Mouse (Mus musculus) bone marrow, adult 2 months (tissue): Measurements from ENCODE around the gene Tll2. TPM values are rescaled to one million over a fixed set of nuclear protein-coding genes. Genes with fewer than 3 reads are reported as not detected.
A peak's percentile ranks its signal among the peaks of the same experiment; 100 is the strongest.

ENCODE experiments used
- H3K27ac ChIP-seq: fragments of 200-500 bp; 2 replicates; pipeline ENCODE4 v1.5.1; 2012; ENCODE audit warnings: low read depth, mild to moderate bottlenecking, control low read depth, inconsistent platforms, low read length; ENCODE audit not compliant: control insufficient read depth, poor library complexity, insufficient read depth
- H3K4me1 ChIP-seq: fragments of 200-500 bp; 2 replicates; pipeline ENCODE4 v1.6.1; 2011; ENCODE audit warnings: low read length; ENCODE audit not compliant: control insufficient read depth, insufficient read depth
- H3K4me3 ChIP-seq: fragments of 200-500 bp; replicated peaks from 2 replicates; pipeline ENCODE3; 2011; ENCODE audit warnings: mild to moderate bottlenecking, low read depth, low read length, control low read depth; ENCODE audit not compliant: control insufficient read depth
- CTCF ChIP-seq: fragments of 200-500 bp; IDR thresholded peaks from 2 replicates; pipeline ENCODE4 v1.5.1; 2011; ENCODE audit warnings: low read length, control low read depth; ENCODE audit not compliant: control insufficient read depth, insufficient read depth
- POLR2A ChIP-seq: fragments of 200-500 bp; IDR thresholded peaks from 2 replicates; pipeline ENCODE4 v1.6.1; 2011; ENCODE audit warnings: low read depth, mild to moderate bottlenecking, control low read depth, low read length, borderline replicate concordance; ENCODE audit not compliant: control insufficient read depth
- WGBS: fragments of 180-500 bp; shearing (Covaris S2); methylation state at CpG from one replicate; pipeline ENCODE4 v1.1.7; 2018; 5-methylcytosine and 5-hydroxymethylcytosine counted together
- polyA plus RNA-seq: library from polyadenylated mRNA; stranded (reverse); fragments of >200 nt; gene quantifications from 2 replicates; pipeline ENCODE4 v1.2.4, GENCODE M21; 2011; ENCODE audit warnings: low replicate concordance; ENCODE audit not compliant: missing spikeins, insufficient read depth, insufficient read length

Tll2 gene
- polyA plus RNA-seq, 1 experiment: not detected

DNA sequence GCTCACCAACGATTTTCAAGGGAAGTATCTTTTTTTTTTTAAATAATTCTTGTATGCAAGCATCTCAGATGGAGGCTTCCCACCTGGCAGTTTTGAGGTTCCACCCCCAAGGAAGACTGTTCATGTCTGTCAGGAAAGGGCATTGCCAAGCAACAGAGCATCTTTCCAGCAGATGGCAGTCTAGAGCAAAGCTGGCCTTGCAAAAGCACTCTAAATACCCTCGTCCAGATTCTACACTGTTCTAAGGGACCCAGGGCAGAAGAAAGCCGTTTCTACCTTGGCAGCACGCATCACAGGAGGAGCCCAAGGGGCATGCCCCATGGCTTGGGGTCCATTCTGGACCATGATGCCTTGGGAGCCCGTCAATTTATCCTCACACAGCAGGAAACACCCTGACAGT, 116.8 kb downstream of the Tll2 start:
- no peak overlapping the region for H3K4me3 ChIP-seq
- peak; percentile 69 for TF ChIP-seq CTCF
- no peak for TF ChIP-seq POLR2A
- no peaks in the 10 kb centered on the region; the same call in 1 of the 2 replicates for H3K4me1 ChIP-seq
- 7% methylated on average over 5 of the region's 5 CpGs for WGBS
- no peak overlapping the region for H3K27ac ChIP-seq

DNA sequence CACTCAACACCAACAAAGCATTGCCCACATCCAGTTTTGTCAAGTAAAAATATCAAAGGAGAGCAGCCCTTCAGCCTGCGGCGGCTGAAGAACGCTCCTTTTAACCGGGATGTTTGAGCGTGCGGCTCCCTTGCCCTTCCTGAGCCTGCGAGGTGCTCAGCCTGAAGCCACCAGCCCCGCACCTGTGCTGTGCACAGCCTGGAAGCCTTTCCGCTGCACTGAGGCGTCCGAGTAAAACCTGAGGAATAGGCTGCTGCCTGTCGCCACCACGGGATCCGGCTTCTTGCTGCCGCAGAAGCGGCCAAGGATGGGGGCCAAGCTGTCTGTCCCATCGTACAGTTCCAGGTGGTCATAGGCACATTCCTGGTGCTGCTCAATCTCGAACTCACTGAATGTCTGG, 118.1 kb downstream of the Tll2 start:
- Histone ChIP-seq H3K4me1 (no peaks in the 10 kb centered on the region; the same call in 1 of the 2 replicates), H3K4me3 (no peak overlapping the region), H3K27ac (no peak overlapping the region)
- TF ChIP-seq POLR2A (no peak), CTCF (no peak)
- 33% methylated on average over 18 of the region's 18 CpGs for WGBS

DNA sequence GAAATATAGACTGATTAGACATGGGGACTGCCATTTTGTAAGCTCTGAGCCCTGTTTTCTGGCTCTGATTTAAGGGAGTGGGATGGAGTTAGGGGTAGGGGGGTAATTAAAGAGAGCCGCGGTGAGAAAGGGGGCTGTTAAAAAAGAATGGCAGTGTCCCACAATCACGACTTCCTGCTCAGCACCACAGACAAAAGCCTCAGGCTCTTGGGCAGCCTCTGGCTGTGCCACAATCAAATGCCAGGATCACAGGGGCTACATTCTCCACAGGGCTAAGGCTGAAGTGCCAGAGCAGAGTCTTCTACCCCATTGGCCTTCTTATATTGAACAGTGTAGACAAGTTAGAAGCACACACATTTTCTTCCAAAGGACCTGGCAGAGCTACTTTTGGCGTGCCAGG, 118.7 kb downstream of the Tll2 start:
- H3K4me3 ChIP-seq: no peak overlapping the region
- no peaks in the 10 kb centered on the region; the same call in 1 of the 2 replicates for H3K4me1 ChIP-seq
- H3K27ac ChIP-seq: no peak overlapping the region
- WGBS: 21% methylated on average over 4 of the region's 4 CpGs
- TF ChIP-seq POLR2A: no peak
- TF ChIP-seq CTCF: no peak

DNA sequence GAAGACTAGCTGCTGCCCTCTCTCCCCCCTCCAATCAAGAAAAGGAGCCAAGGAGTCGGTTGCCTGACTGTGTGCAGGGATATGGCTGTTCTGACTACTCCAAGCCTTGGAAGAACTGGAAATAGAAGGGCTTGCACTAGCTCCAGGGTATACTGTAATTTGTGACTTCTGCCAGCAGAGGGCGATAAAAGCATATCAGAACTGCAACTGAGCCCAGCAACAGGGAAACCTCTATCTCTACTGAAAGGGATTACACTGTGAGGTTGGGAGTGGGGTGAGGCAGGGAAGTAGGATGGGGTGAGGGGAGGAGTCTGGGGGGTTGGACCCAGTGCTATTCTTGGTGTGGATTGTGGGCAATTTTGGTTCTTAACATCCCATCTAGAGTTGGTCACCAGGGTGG, 119.9 kb downstream of the Tll2 start:
- 0% methylated on average over 2 of the region's 2 CpGs for WGBS
- no peaks in the 10 kb centered on the region; the same call in 1 of the 2 replicates for H3K4me1 ChIP-seq
- H3K27ac ChIP-seq: no peak overlapping the region

DNA sequence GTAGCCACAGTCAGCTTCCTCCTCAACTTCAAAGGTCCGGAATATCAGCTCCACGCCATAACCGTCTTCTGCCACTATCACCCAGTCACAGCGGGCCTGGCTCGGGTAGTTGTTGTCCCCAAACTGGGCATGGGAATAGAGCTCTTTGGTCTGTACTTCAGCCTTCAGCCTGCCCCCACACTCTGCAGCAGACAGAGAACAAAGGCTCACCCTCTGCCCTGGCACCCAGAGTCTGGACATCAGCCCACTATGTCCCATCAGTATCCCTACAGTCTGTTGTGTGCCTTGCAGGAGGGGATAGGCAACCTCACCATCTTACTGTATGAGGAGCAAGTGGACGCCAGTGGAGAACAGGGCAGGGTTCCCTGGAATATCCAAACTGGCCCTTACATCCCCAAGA, 120.3 kb downstream of the Tll2 start:
- WGBS: 78% methylated on average over 6 of the region's 6 CpGs
- H3K27ac ChIP-seq: no peak overlapping the region
- TF ChIP-seq CTCF: no peak
- TF ChIP-seq POLR2A: no peak
- no peaks in the 10 kb centered on the region; the same call in 1 of the 2 replicates for H3K4me1 ChIP-seq
- H3K4me3 ChIP-seq: no peak overlapping the region

More for the DNA sequence above, 119.9 kb downstream of the Tll2 start:
- TF ChIP-seq CTCF: peak; percentile 21; the same call in 1 of the 2 replicates
- no peak for TF ChIP-seq POLR2A
- no peak overlapping the region for H3K4me3 ChIP-seq

DNA sequence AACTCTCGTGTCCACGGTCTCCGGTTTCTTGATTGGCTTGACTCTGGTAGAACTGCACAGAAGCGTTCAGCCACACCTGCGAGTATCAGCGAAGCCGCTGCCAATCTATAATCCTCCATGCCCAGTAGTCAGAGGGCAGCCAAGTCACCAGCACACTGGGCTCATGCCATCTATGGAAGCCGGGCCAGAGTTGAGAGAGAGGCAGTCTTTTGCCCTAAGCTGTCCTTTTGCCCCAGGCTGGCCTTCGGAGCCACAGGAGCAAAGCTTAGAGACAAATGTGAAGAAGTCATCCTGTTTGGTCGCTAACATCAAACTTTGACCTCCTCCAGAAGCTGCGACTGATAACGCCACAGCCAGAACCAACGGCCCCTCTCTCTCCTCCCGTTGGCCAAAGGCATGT, 123.0 kb downstream of the Tll2 start:
- H3K27ac ChIP-seq: no peak overlapping the region
- TF ChIP-seq CTCF: no peak
- no peak for TF ChIP-seq POLR2A
- 83% methylated on average over 14 of the region's 14 CpGs for WGBS
- no peak overlapping the region for H3K4me3 ChIP-seq
- H3K4me1 ChIP-seq: no peaks in the 10 kb centered on the region; the same call in 1 of the 2 replicates

DNA sequence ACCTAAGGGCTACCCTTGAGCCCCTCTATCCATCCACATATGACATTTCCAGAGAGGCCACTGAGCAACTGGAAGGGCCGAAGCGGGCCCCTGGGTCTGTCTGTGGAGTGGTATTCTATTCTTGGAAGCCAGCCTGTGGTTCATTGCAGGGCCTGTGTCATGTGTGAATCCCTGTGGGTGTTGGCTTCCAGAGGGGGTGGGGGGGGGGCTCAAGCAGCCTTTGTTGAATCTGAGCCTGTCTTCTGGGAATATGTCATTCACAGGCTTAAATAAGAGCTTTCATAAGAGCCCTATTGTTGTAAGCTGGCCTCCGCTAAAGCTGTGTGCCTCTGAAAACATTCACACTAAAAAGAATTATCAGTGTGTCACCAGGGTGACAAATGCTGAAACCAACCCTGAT, 125.0 kb downstream of the Tll2 start:
- H3K4me1 ChIP-seq: no peaks in the 10 kb centered on the region
- no peak overlapping the region for H3K4me3 ChIP-seq
- H3K27ac ChIP-seq: no peak overlapping the region
- WGBS: 74% methylated on average over 3 of the region's 3 CpGs
- TF ChIP-seq CTCF (no peak), POLR2A (no peak)

DNA sequence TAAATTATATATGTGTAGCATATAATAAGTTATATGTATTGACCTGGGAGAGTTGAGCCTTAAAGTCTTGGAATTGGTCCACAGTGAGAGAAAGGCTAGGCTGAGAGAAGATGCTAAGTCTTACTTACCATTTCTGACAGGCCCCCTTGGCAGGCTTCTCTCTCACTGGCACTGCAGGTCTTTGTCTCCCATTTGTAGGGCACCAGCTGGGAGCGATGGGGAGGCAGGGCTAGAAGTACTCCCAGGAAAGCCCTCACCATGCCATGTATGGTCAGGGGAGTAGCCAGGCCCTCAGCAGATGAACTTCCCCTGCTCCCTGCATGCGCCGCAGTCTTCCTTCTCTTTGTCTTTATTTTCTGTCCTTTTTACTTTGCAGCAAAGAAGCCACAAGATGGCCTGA, 129.7 kb downstream of the Tll2 start, which contains the start of gene Opalin:
Opalin (minus strand) TSS at position 208 of the 400 bp plus-strand sequence.
- WGBS: 83% methylated on average over 3 of the region's 3 CpGs
- TF ChIP-seq POLR2A (no peak), CTCF (no peak)

DNA sequence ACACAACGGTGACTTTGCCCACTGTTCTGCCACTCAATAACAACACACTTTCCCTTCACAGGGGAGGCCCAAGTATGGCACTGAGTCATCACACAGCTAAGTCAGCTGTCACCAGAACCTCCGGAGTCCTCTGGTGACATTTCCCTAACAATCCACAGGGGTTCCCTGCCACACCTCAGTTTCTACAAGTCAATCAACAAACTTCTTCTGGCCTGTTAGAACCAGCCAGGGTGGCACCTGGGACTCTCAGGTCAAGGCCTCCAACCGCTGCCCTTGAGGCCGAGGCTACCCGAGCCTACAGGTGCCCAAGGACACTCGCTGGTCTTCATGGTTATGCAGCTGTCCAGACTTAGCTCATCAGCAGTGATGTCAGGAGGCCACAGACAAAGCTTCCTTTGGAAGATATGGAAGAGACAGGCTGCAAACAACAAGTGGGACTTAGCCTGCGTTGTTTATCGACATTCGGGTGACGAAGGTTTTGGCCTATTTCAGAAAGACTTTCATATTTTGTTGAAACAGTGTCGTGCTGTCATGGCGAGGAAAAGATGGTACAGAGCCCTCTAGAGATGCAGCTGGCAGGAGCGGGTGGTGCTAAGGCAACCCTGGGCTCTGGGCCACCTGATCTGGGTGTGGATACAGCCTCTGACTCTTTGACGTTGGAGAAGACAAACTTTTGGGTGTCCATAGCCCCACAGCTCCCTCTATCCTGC, 132.7 kb downstream of the Tll2 start:
- Histone ChIP-seq H3K4me1 (no peaks in the 10 kb centered on the region), H3K27ac (no peak overlapping the region), H3K4me3 (no peak overlapping the region)
- TF ChIP-seq POLR2A: no peak
- no peak for TF ChIP-seq CTCF
- WGBS: 83% methylated on average over 14 of the region's 14 CpGs

More for the DNA sequence above, 129.7 kb downstream of the Tll2 start, which contains the start of gene Opalin:
- Histone ChIP-seq H3K27ac (no peak within 1 kb of the TSS), H3K4me3 (no peak within 1 kb of the TSS), H3K4me1 (no peaks in the 10 kb centered on the region)
